In the genomic region with DNA sequence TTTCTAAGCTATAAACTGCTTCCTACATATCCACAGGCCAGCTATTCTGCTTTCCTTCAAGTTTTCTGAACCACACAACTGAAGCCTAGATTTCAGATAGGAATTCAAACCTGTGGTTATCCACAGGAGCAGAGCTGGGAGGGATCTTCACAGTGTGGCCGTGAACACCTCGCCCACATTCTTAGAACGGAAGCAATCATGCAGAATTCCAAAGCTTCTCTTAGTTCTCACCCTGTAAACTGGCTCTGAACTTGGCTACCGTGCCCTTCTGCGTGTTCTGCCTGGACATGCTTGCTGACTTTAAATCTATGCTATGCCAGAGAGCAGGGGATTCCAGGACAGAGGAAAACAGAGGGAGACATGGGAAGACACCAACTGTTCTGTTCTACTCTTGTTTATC, we compare ENCODE assay signal across 26 mouse cellular contexts.
"Had no signal": no experiment of that assay in that cellular context is flagged by ENCODE, and none has a peak within 500 bp of the region (broad histone marks: within the 10 kb centered on the region; RNA-seq: fewer than 3 reads in every experiment).

No protein-coding gene starts in this region.

- DNase-seq: gastrocnemius, adult 2 months; gastrocnemius, postnatal 10 days; gastrocnemius, postnatal 25 days; heart, adult 2 months; heart, postnatal 14 days; heart, postnatal 4 days; kidney, adult 2 months; kidney, adult 9 months; kidney, postnatal 14 days; kidney, postnatal 36 days; layer of hippocampus, adult 9-11 months; layer of hippocampus, postnatal 36 days; left cerebral cortex, postnatal 4 days had no signal

- H3K4me1 ChIP-seq: hindbrain, embryonic 12.5 days; liver, embryonic 12.5 days had no signal

- H3K27me3 ChIP-seq: heart, embryonic 12.5 days; hindbrain, embryonic 12.5 days; kidney, embryonic 15.5 days; limb, embryonic 13.5 days; limb, embryonic 15.5 days; liver, embryonic 12.5 days had no signal

- H3K9ac ChIP-seq: heart, embryonic 12.5 days; hindbrain, embryonic 12.5 days; hindbrain, embryonic 14.5 days; kidney, embryonic 15.5 days; limb, embryonic 13.5 days; limb, embryonic 15.5 days; liver, embryonic 12.5 days; liver, embryonic 14.5 days had no signal

- H3K4me3 ChIP-seq: gastrocnemius, adult 2 months; heart, adult 2 months; heart, embryonic 12.5 days; hindbrain, embryonic 10.5 days; hindbrain, embryonic 12.5 days; kidney, embryonic 15.5 days; limb, embryonic 13.5 days; limb, embryonic 15.5 days; liver, embryonic 12.5 days had no signal

- H3K27ac ChIP-seq: gastrocnemius, adult 2 months; heart, adult 2 months; hindbrain, embryonic 10.5 days; hindbrain, embryonic 12.5 days; hindbrain, embryonic 14.5 days; kidney, embryonic 15.5 days; kidney, postnatal 0 days; limb, embryonic 13.5 days; limb, embryonic 15.5 days; liver, embryonic 12.5 days; liver, embryonic 14.5 days had no signal

- H3K4me2 ChIP-seq: heart, embryonic 12.5 days; hindbrain, embryonic 12.5 days; hindbrain, embryonic 14.5 days; kidney, embryonic 15.5 days; limb, embryonic 13.5 days; limb, embryonic 15.5 days; liver, embryonic 12.5 days had no signal

- H3K36me3 ChIP-seq: heart, embryonic 12.5 days; hindbrain, embryonic 10.5 days; hindbrain, embryonic 12.5 days; kidney, embryonic 15.5 days; limb, embryonic 13.5 days; limb, embryonic 15.5 days; liver, embryonic 12.5 days had no signal

- H3K9me3 ChIP-seq: heart, embryonic 12.5 days; hindbrain, embryonic 10.5 days; hindbrain, embryonic 12.5 days; kidney, embryonic 15.5 days; limb, embryonic 13.5 days; limb, embryonic 15.5 days; liver, embryonic 12.5 days had no signal

- ATAC-seq: hindbrain, embryonic 16.5 days; inflammation-experienced regulatory T-cells, adult 6 months; intestine, embryonic 16.5 days; liver, embryonic 12.5 days had no signal
